12 mouse cellular contexts compared by ENCODE assay signal in genomic region chr11:4734179-4734578, GRCm38 (mm10). TPM values are rescaled to one million over a fixed set of nuclear protein-coding genes. Genes with fewer than 3 reads are reported as not detected.
DNase-seq lines count a peak whose midpoint lies in the region; ATAC-seq and TF ChIP-seq lines count a peak whose summit lies in the region.
"Had no signal": no experiment of that assay in that cellular context is flagged by ENCODE, and none has a peak within 500 bp of the region (broad histone marks: within the 10 kb centered on the region; RNA-seq: fewer than 3 reads in every experiment).

No protein-coding gene starts in this region.

- H3K4me2 ChIP-seq in hindbrain, embryonic 11.5 days (replicated peaks; ENCODE audit: low read depth, low read length) = no peak overlapping the region
- no peak overlapping the region for H3K4me2 ChIP-seq in hindbrain, embryonic 14.5 days (replicated peaks)
- no peak overlapping the region for H3K4me2 ChIP-seq in neural tube, embryonic 13.5 days
- no peak overlapping the region for H3K4me2 ChIP-seq in neural tube, embryonic 15.5 days
- H3K4me2 ChIP-seq in forebrain, postnatal 0 days (ENCODE audit: low read depth) = no peak overlapping the region

- no peak overlapping the region for H3K4me3 ChIP-seq in hindbrain, embryonic 11.5 days (ENCODE audit: low read depth, low read length)
- no peak overlapping the region for H3K4me3 ChIP-seq in hindbrain, embryonic 14.5 days (replicated peaks; ENCODE audit: low read length)
- H3K4me3 ChIP-seq in neural tube, embryonic 13.5 days = no peak overlapping the region
- H3K4me3 ChIP-seq in neural tube, embryonic 15.5 days (replicated peaks) = no peak overlapping the region
- H3K4me3 ChIP-seq in forebrain, postnatal 0 days (ENCODE audit: low read depth, low read length) = no peak overlapping the region

- no peaks in the 10 kb centered on the region for H3K9me3 ChIP-seq in hindbrain, embryonic 11.5 days (ENCODE audit: control insufficient read depth, low read length)
- H3K9me3 ChIP-seq in hindbrain, embryonic 14.5 days (ENCODE audit: control insufficient read depth, low read length) = no peaks in the 10 kb centered on the region
- no peaks in the 10 kb centered on the region for H3K9me3 ChIP-seq in neural tube, embryonic 13.5 days
- no peaks in the 10 kb centered on the region for H3K9me3 ChIP-seq in neural tube, embryonic 15.5 days (replicated peaks)
- H3K9me3 ChIP-seq in forebrain, postnatal 0 days (ENCODE audit: low read length) = no peaks in the 10 kb centered on the region

- ATAC-seq in hindbrain, embryonic 11.5 days (ENCODE audit: low FRiP score) = no peak
- ATAC-seq in hindbrain, embryonic 14.5 days (ENCODE audit: low FRiP score) = no peak
- 0 out of 2 replicates have a peak, but pooled peaks have one; percentile 12 for ATAC-seq in neural tube, embryonic 13.5 days (ENCODE audit: low read depth)
- ATAC-seq in neural tube, embryonic 15.5 days (ENCODE audit: low FRiP score) = no peak; the same call in 1 of the 2 replicates
- ATAC-seq in forebrain, postnatal 0 days = peak; percentile 21; the same call in 1 of the 2 replicates

- no peak overlapping the region for H3K27ac ChIP-seq in hindbrain, embryonic 11.5 days (ENCODE audit: low read depth, low read length)
- H3K27ac ChIP-seq in hindbrain, embryonic 14.5 days = no peak overlapping the region
- H3K27ac ChIP-seq in neural tube, embryonic 13.5 days (replicated peaks) = no peak overlapping the region
- no peak overlapping the region for H3K27ac ChIP-seq in neural tube, embryonic 15.5 days (replicated peaks)
- H3K27ac ChIP-seq in forebrain, postnatal 0 days (ENCODE audit: low read depth, low read length) = no peak overlapping the region

- H3K4me1 ChIP-seq in hindbrain, embryonic 11.5 days (replicated peaks; ENCODE audit: control insufficient read depth, insufficient read depth, low read length) = no peaks in the 10 kb centered on the region; the same call in 1 of the 2 replicates
- peaks cover 7% of the 10 kb centered on the region; the same call in 1 of the 2 replicates for H3K4me1 ChIP-seq in hindbrain, embryonic 14.5 days (replicated peaks; ENCODE audit: control insufficient read depth, insufficient read depth, low read length)
- H3K4me1 ChIP-seq in neural tube, embryonic 13.5 days (replicated peaks) = peaks cover 43% of the 10 kb centered on the region
- peaks cover 9% of the 10 kb centered on the region for H3K4me1 ChIP-seq in neural tube, embryonic 15.5 days
- H3K4me1 ChIP-seq in forebrain, postnatal 0 days (ENCODE audit: insufficient read depth) = no peaks in the 10 kb centered on the region

- H3K27me3 ChIP-seq in hindbrain, embryonic 11.5 days (ENCODE audit: control insufficient read depth, insufficient read depth, low read length) = no peaks in the 10 kb centered on the region
- no peaks in the 10 kb centered on the region for H3K27me3 ChIP-seq in hindbrain, embryonic 14.5 days (ENCODE audit: control insufficient read depth, insufficient read depth, low read length)
- no peaks in the 10 kb centered on the region for H3K27me3 ChIP-seq in neural tube, embryonic 13.5 days
- H3K27me3 ChIP-seq in neural tube, embryonic 15.5 days (replicated peaks) = no peaks in the 10 kb centered on the region
- H3K27me3 ChIP-seq in forebrain, postnatal 0 days (ENCODE audit: insufficient read depth, low read length) = no peaks in the 10 kb centered on the region

- intact Hi-C loops in gastrocnemius, postnatal 14 days (cut with DNase I; ENCODE audit: low total_unique reads) = no loop called here

- peak; percentile 45 for TF ChIP-seq CTCF in forebrain, postnatal 0 days (IDR thresholded peaks at IDR 0.05; ENCODE audit: low read depth)

- WGBS in hindbrain, embryonic 11.5 days = 37% methylated on average over 12 of the region's 12 CpGs
- WGBS in hindbrain, embryonic 14.5 days = 37% methylated on average over 12 of the region's 12 CpGs
- WGBS in neural tube, embryonic 13.5 days = 32% methylated on average over 12 of the region's 12 CpGs
- WGBS in neural tube, embryonic 15.5 days = 33% methylated on average over 12 of the region's 12 CpGs
- WGBS in forebrain, postnatal 0 days = 37% methylated on average over 12 of the region's 12 CpGs

- peak; percentile 51 for DNase-seq in hindbrain, embryonic 11.5 days (ENCODE audit: low spot score)
- DNase-seq in hindbrain, embryonic 14.5 days (ENCODE audit: low spot score) = no peak
- DNase-seq in forebrain, postnatal 0 days = peak; percentile 24
- peak; percentile 70 for DNase-seq in retina, postnatal 1 day
- no peak for DNase-seq in thymus, postnatal 10 days (ENCODE audit: low spot score in 2 of 2)
- no peak for DNase-seq in gastrocnemius, postnatal 14 days
- DNase-seq: cerebellum, adult 18-20 months; kidney, adult 8-10 months; lung, adult 18-20 months; thymus, postnatal 4 days had no signal

- H3K9ac ChIP-seq in hindbrain, embryonic 11.5 days (ENCODE audit: low read depth, low read length) = no peak overlapping the region
- no peak overlapping the region for H3K9ac ChIP-seq in hindbrain, embryonic 14.5 days
- no peak overlapping the region for H3K9ac ChIP-seq in neural tube, embryonic 13.5 days
- no peak overlapping the region for H3K9ac ChIP-seq in neural tube, embryonic 15.5 days (replicated peaks)
- no peak overlapping the region for H3K9ac ChIP-seq in forebrain, postnatal 0 days

- no peaks in the 10 kb centered on the region; the same call in 1 of the 2 replicates for H3K36me3 ChIP-seq in hindbrain, embryonic 11.5 days (ENCODE audit: control insufficient read depth, insufficient read depth, low read length)
- no peaks in the 10 kb centered on the region; the same call in 1 of the 2 replicates for H3K36me3 ChIP-seq in hindbrain, embryonic 14.5 days (replicated peaks; ENCODE audit: control insufficient read depth, insufficient read depth)
- H3K36me3 ChIP-seq in neural tube, embryonic 13.5 days = peaks cover 9% of the 10 kb centered on the region
- H3K36me3 ChIP-seq in neural tube, embryonic 15.5 days = peaks cover 4% of the 10 kb centered on the region; the same call in 1 of the 2 replicates
- no peaks in the 10 kb centered on the region; the same call in 1 of the 2 replicates for H3K36me3 ChIP-seq in forebrain, postnatal 0 days (ENCODE audit: insufficient read depth)

RNA-seq across cellular contexts. Expression of gene Cabp7, which starts 12.4 kb away (rescaled TPM):
- polyA plus RNA-seq in hindbrain, embryonic 11.5 days (2014; fragmentation: Nextera tagmentation; extraction: Ambion mirVana) = 0.90 and 1.0 TPM in 2 replicates
- 2.2 and 2.5 TPM in 2 replicates for polyA plus RNA-seq in hindbrain, embryonic 14.5 days (2014; fragmentation: Nextera tagmentation; extraction: Ambion mirVana)
- 2.7 and 3.3 TPM in 2 replicates for polyA plus RNA-seq in neural tube, embryonic 13.5 days (2015; fragmentation: Nextera tagmentation; extraction: Ambion mirVana)
- 2.9 and 4.2 TPM in 2 replicates for polyA plus RNA-seq in neural tube, embryonic 15.5 days (2015; fragmentation: Nextera tagmentation; extraction: Ambion mirVana)
- 5.3 and 5.5 TPM in 2 replicates for total RNA-seq in forebrain, postnatal 0 days (2014; rRNA removed)
- polyA plus RNA-seq in forebrain, postnatal 0 days (2015; fragmentation: Nextera tagmentation; extraction: Ambion mirVana) = 1.3 and 1.6 TPM in 2 replicates
- under 1 TPM; 0.66 to 0.69 TPM for total RNA-seq in gastrocnemius, postnatal 14 days (2021)

RNA-seq across cellular contexts. Expression of gene Zmat5, which starts 29.7 kb away (rescaled TPM):
- polyA plus RNA-seq in hindbrain, embryonic 11.5 days (2014; fragmentation: Nextera tagmentation; extraction: Ambion mirVana) = 80.8 and 82.6 TPM in 2 replicates
- 57.3 and 58.3 TPM in 2 replicates for polyA plus RNA-seq in hindbrain, embryonic 14.5 days (2014; fragmentation: Nextera tagmentation; extraction: Ambion mirVana)
- 61.5 and 72.6 TPM in 2 replicates for polyA plus RNA-seq in neural tube, embryonic 13.5 days (2015; fragmentation: Nextera tagmentation; extraction: Ambion mirVana)
- 60.9 and 65.3 TPM in 2 replicates for polyA plus RNA-seq in neural tube, embryonic 15.5 days (2015; fragmentation: Nextera tagmentation; extraction: Ambion mirVana)
- 20.6 and 29.5 TPM in 2 replicates for total RNA-seq in forebrain, postnatal 0 days (2014; rRNA removed)
- polyA plus RNA-seq in forebrain, postnatal 0 days (2015; fragmentation: Nextera tagmentation; extraction: Ambion mirVana) = 62.6 and 78.7 TPM in 2 replicates
- total RNA-seq in gastrocnemius, postnatal 14 days (2021) = 10 to 100 TPM; 14.8 to 15.1 TPM

RNA-seq across cellular contexts. Expression of gene Uqcr10, which starts 30.0 kb away (rescaled TPM):
- 533 and 550 TPM in 2 replicates for polyA plus RNA-seq in hindbrain, embryonic 11.5 days (2014; fragmentation: Nextera tagmentation; extraction: Ambion mirVana)
- 603 and 721 TPM in 2 replicates for polyA plus RNA-seq in hindbrain, embryonic 14.5 days (2014; fragmentation: Nextera tagmentation; extraction: Ambion mirVana)
- polyA plus RNA-seq in neural tube, embryonic 13.5 days (2015; fragmentation: Nextera tagmentation; extraction: Ambion mirVana) = 595 and 628 TPM in 2 replicates
- polyA plus RNA-seq in neural tube, embryonic 15.5 days (2015; fragmentation: Nextera tagmentation; extraction: Ambion mirVana) = 722 and 793 TPM in 2 replicates
- 171 and 220 TPM in 2 replicates for total RNA-seq in forebrain, postnatal 0 days (2014; rRNA removed)
- 797 and 1,037 TPM in 2 replicates for polyA plus RNA-seq in forebrain, postnatal 0 days (2015; fragmentation: Nextera tagmentation; extraction: Ambion mirVana)
- total RNA-seq in gastrocnemius, postnatal 14 days (2021) = 100 to 1,000 TPM; 851 to 959 TPM

Comparison
In these comparisons a context has a peak if more than half of its experiments do, and no peak if none do; other contexts are left out.
1. ATAC-seq: peak in neural tube, embryonic 13.5 days (single experiment) and forebrain, postnatal 0 days (single experiment); none in hindbrain, embryonic 11.5 days (single experiment), hindbrain, embryonic 14.5 days (single experiment) and neural tube, embryonic 15.5 days (single experiment).
2. DNase-seq: peak in hindbrain, embryonic 11.5 days (single experiment), forebrain, postnatal 0 days (single experiment) and retina, postnatal 1 day (single experiment); none in hindbrain, embryonic 14.5 days (single experiment), thymus, postnatal 10 days (0 of 2) and gastrocnemius, postnatal 14 days (single experiment).